14 mouse cellular contexts compared by ENCODE assay signal in the genomic region with DNA sequence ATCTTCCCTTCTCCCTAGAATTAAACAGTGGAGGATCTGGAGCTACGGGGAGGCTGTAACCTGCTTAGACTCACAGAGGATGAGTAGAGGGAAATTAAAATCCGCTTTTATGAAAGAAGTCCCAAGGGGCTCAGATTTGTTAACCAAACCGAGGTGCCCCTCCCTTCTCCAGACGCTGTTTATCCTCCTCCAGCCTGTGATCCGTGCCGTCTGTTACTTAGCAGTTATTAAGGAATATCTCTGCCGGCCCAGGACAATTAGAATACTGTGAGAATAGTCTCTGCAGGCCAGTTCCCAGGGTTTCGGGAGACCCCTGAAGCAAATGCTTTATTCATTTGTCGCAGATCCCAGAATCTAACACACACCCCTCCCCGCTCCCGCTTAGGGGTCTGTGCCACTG.
DNase-seq lines count a peak whose midpoint lies in the region; ATAC-seq and TF ChIP-seq lines count a peak whose summit lies in the region.
"Had no signal": no experiment of that assay in that cellular context is flagged by ENCODE, and none has a peak within 500 bp of the region (broad histone marks: within the 10 kb centered on the region; RNA-seq: fewer than 3 reads in every experiment).

No protein-coding gene starts in this region.

- H3K4me3 ChIP-seq in forebrain, embryonic 10.5 days, result no peak overlapping the region
- no peak overlapping the region for H3K4me3 ChIP-seq in hindbrain, embryonic 13.5 days
- H3K4me3 ChIP-seq in midbrain, embryonic 16.5 days (ENCODE audit: low read depth, low read length), result no peak overlapping the region
- no peak overlapping the region for H3K4me3 ChIP-seq in liver, postnatal 0 days (ENCODE audit: low read depth, low read length)
- H3K4me3 ChIP-seq: heart, embryonic 10.5 days; left cerebral cortex, adult 2 months; limb, embryonic 13.5 days had no signal

- H3K4me2 ChIP-seq in hindbrain, embryonic 13.5 days, result peak overlapping the region; percentile 21; the same call in 1 of the 2 replicates
- H3K4me2 ChIP-seq in midbrain, embryonic 16.5 days (ENCODE audit: low read length), result peak overlapping the region; percentile 29; the same call in 1 of the 2 replicates
- H3K4me2 ChIP-seq in liver, postnatal 0 days (ENCODE audit: low read depth, low read length), result no peak overlapping the region
- H3K4me2 ChIP-seq: limb, embryonic 13.5 days had no signal

- H3K9ac ChIP-seq in hindbrain, embryonic 13.5 days, result peak overlapping the region; percentile 39; the same call in 1 of the 2 replicates
- peak overlapping the region; percentile 35; the same call in 1 of the 2 replicates for H3K9ac ChIP-seq in midbrain, embryonic 16.5 days (ENCODE audit: low read depth, low read length)
- no peak overlapping the region for H3K9ac ChIP-seq in liver, postnatal 0 days (replicated peaks)
- H3K9ac ChIP-seq: limb, embryonic 13.5 days had no signal

- no peak for TF ChIP-seq CTCF in liver, postnatal 0 days (IDR thresholded peaks at IDR 0.05; ENCODE audit: low read depth)

- H3K27ac ChIP-seq in forebrain, embryonic 10.5 days, result peak overlapping the region; percentile 58
- H3K27ac ChIP-seq in hindbrain, embryonic 13.5 days, result peak overlapping the region; percentile 84
- peak overlapping the region; percentile 64 for H3K27ac ChIP-seq in midbrain, embryonic 16.5 days (ENCODE audit: low read length)
- no peak overlapping the region for H3K27ac ChIP-seq in liver, postnatal 0 days (ENCODE audit: low read depth)
- H3K27ac ChIP-seq: heart, embryonic 10.5 days; left cerebral cortex, adult 2 months; limb, embryonic 13.5 days had no signal

- ATAC-seq in hindbrain, embryonic 13.5 days (ENCODE audit: low FRiP score), result no peak; the same call in 1 of the 2 replicates
- ATAC-seq in midbrain, embryonic 16.5 days, result no peak
- ATAC-seq in liver, postnatal 0 days, result no peak

- no peaks in the 10 kb centered on the region for H3K9me3 ChIP-seq in forebrain, embryonic 10.5 days
- H3K9me3 ChIP-seq in hindbrain, embryonic 13.5 days, result no peaks in the 10 kb centered on the region
- no peaks in the 10 kb centered on the region for H3K9me3 ChIP-seq in midbrain, embryonic 16.5 days (replicated peaks; ENCODE audit: control insufficient read depth, low read length, poor library complexity, severe bottlenecking)
- no peaks in the 10 kb centered on the region for H3K9me3 ChIP-seq in liver, postnatal 0 days (ENCODE audit: low read length)
- H3K9me3 ChIP-seq: heart, embryonic 10.5 days; limb, embryonic 13.5 days had no signal

- DNase-seq in heart, adult 9 months (ENCODE audit: low spot score in 2 of 2), result peak; percentile 40 to 42
- DNase-seq in heart, postnatal 10 days, result no peak
- no peak for DNase-seq in forebrain, embryonic 10.5 days (ENCODE audit: extremely low spot score, low spot score)
- no peak for DNase-seq in liver, postnatal 0 days
- no peak for DNase-seq in cerebellum, adult 11-12 months
- DNase-seq in right cerebral cortex, postnatal 25 days, result no peak
- DNase-seq: adrenal gland, postnatal 10 days; lung, adult 18-20 months; right cerebral cortex, postnatal 4 days had no signal

- peaks cover 60% of the 10 kb centered on the region for H3K4me1 ChIP-seq in forebrain, embryonic 10.5 days
- H3K4me1 ChIP-seq in hindbrain, embryonic 13.5 days (replicated peaks), result peaks cover 72% of the 10 kb centered on the region
- H3K4me1 ChIP-seq in midbrain, embryonic 16.5 days (ENCODE audit: control insufficient read depth, insufficient read depth, low read length), result peaks cover 52% of the 10 kb centered on the region
- H3K4me1 ChIP-seq in liver, postnatal 0 days (ENCODE audit: insufficient read depth), result no peaks in the 10 kb centered on the region

- intact Hi-C loops in heart, postnatal 10 days (cut with DNase I), result no loop called here

- no peak for TF ChIP-seq EP300 in liver, postnatal 0 days (IDR thresholded peaks at IDR 0.05; ENCODE audit: low read depth)

- 53% methylated on average over 11 of the region's 11 CpGs for WGBS in forebrain, embryonic 10.5 days
- 17% methylated on average over 11 of the region's 11 CpGs for WGBS in hindbrain, embryonic 13.5 days
- WGBS in midbrain, embryonic 16.5 days, result 11% methylated on average over 11 of the region's 11 CpGs
- 80% methylated on average over 11 of the region's 11 CpGs for WGBS in liver, postnatal 0 days (ENCODE audit: insufficient replicate concordance)

- H3K27me3 ChIP-seq in forebrain, embryonic 10.5 days (ENCODE audit: poor library complexity, severe bottlenecking), result 0 out of 2 replicates have a peak, but pooled peaks cover 9% of the 10 kb centered on the region
- no peaks in the 10 kb centered on the region for H3K27me3 ChIP-seq in hindbrain, embryonic 13.5 days
- H3K27me3 ChIP-seq in midbrain, embryonic 16.5 days (ENCODE audit: control insufficient read depth, insufficient read depth, low read depth, low read length), result no peaks in the 10 kb centered on the region
- no peaks in the 10 kb centered on the region for H3K27me3 ChIP-seq in liver, postnatal 0 days (ENCODE audit: insufficient read depth, low read length)

- no peaks in the 10 kb centered on the region for H3K36me3 ChIP-seq in forebrain, embryonic 10.5 days (replicated peaks)
- H3K36me3 ChIP-seq in hindbrain, embryonic 13.5 days, result no peaks in the 10 kb centered on the region
- H3K36me3 ChIP-seq in midbrain, embryonic 16.5 days (ENCODE audit: control insufficient read depth, insufficient read depth, low read length), result no peaks in the 10 kb centered on the region
- no peaks in the 10 kb centered on the region for H3K36me3 ChIP-seq in liver, postnatal 0 days (replicated peaks; ENCODE audit: insufficient read depth, low read length)
- H3K36me3 ChIP-seq: heart, embryonic 10.5 days; limb, embryonic 13.5 days had no signal

Comparison
In these comparisons a context has a peak if more than half of its experiments do, and no peak if none do; other contexts are left out.
1. DNase-seq: peak in heart, adult 9 months (2 of 2); none in heart, postnatal 10 days (0 of 2), forebrain, embryonic 10.5 days (single experiment), liver, postnatal 0 days (single experiment), cerebellum, adult 11-12 months (single experiment) and right cerebral cortex, postnatal 25 days (single experiment).